Mouse (Mus musculus) bone marrow, adult 2 months (tissue): ENCODE data around the gene Sfxn4.

Experiments
- CTCF ChIP-seq: fragments of 200-500 bp; IDR thresholded peaks from 2 replicates; pipeline ENCODE4 v1.5.1; 2011; ENCODE audit warnings: low read length, control low read depth; ENCODE audit not compliant: control insufficient read depth, insufficient read depth
- POLR2A ChIP-seq: fragments of 200-500 bp; IDR thresholded peaks from 2 replicates; pipeline ENCODE4 v1.6.1; 2011; ENCODE audit warnings: low read depth, mild to moderate bottlenecking, control low read depth, low read length, borderline replicate concordance; ENCODE audit not compliant: control insufficient read depth

- TF ChIP-seq CTCF (no peak), POLR2A (no peak)
These were observed 48.1 kb downstream of the Sfxn4 start for GRCm38 (mm10) chr19:60813133-60813532.
